Mouse (Mus musculus): ENCODE results near the gene Pfkfb4. TPM values are rescaled to one million over a fixed set of nuclear protein-coding genes. Genes with fewer than 3 reads are reported as not detected.

Pfkfb4 gene
- polyA plus RNA-seq, 1 experiment from 2014 or later: 15.1 TPM

GRCm38 (mm10) chr9:109056916-109057315 lies 65.3 kb downstream of the Pfkfb4 start:
- Histone ChIP-seq H3K27ac (ENCODE audit: low read length) (no peak overlapping the region), H3K36me3 (ENCODE audit: control insufficient read depth, insufficient read depth, low read length) (0 out of 2 replicates have a peak, but pooled peaks cover 3% of the 10 kb centered on the region), H3K27me3 (replicated peaks; ENCODE audit: control insufficient read depth, insufficient read depth, low read length) (no peaks in the 10 kb centered on the region), H3K9ac (ENCODE audit: low read depth, low read length) (no peak overlapping the region), H3K9me3 (ENCODE audit: control insufficient read depth, low read length) (no peaks in the 10 kb centered on the region), H3K4me3 (ENCODE audit: low read length) (no peak overlapping the region), H3K4me2 (ENCODE audit: low read depth, low read length) (no peak overlapping the region), H3K4me1 (ENCODE audit: control insufficient read depth, insufficient read depth, low read length) (peaks cover 16% of the 10 kb centered on the region)
- no peak for ATAC-seq
- 83% methylated on average over 4 of the region's 4 CpGs for WGBS

GRCm38 (mm10) chr9:109057543-109057942 lies 66.0 kb downstream of the Pfkfb4 start:
- Histone ChIP-seq H3K9me3 (ENCODE audit: control insufficient read depth, low read length) (no peaks in the 10 kb centered on the region), H3K27me3 (replicated peaks; ENCODE audit: control insufficient read depth, insufficient read depth, low read length) (no peaks in the 10 kb centered on the region), H3K36me3 (ENCODE audit: control insufficient read depth, insufficient read depth, low read length) (0 out of 2 replicates have a peak, but pooled peaks cover 3% of the 10 kb centered on the region), H3K27ac (ENCODE audit: low read length) (no peak overlapping the region), H3K4me2 (ENCODE audit: low read depth, low read length) (no peak overlapping the region), H3K4me3 (ENCODE audit: low read length) (no peak overlapping the region), H3K9ac (ENCODE audit: low read depth, low read length) (no peak overlapping the region), H3K4me1 (ENCODE audit: control insufficient read depth, insufficient read depth, low read length) (peaks cover 16% of the 10 kb centered on the region)
- 93% methylated on average over 5 of the region's 5 CpGs for WGBS
- ATAC-seq: no peak

- Histone ChIP-seq H3K4me1 (ENCODE audit: control insufficient read depth, insufficient read depth, low read length) (peaks cover 16% of the 10 kb centered on the region), H3K4me3 (ENCODE audit: low read length) (no peak overlapping the region), H3K36me3 (ENCODE audit: control insufficient read depth, insufficient read depth, low read length) (0 out of 2 replicates have a peak, but pooled peaks cover 3% of the 10 kb centered on the region), H3K27me3 (replicated peaks; ENCODE audit: control insufficient read depth, insufficient read depth, low read length) (no peaks in the 10 kb centered on the region), H3K9me3 (ENCODE audit: control insufficient read depth, low read length) (no peaks in the 10 kb centered on the region), H3K27ac (ENCODE audit: low read length) (peak overlapping the region; percentile 94; the same call in 1 of the 2 replicates), H3K4me2 (ENCODE audit: low read depth, low read length) (peak overlapping the region; percentile 77; the same call in 1 of the 2 replicates), H3K9ac (ENCODE audit: low read depth, low read length) (peak overlapping the region; percentile 72)
- no peak for ATAC-seq
- WGBS: 92% methylated on average over 19 of the region's 19 CpGs
These were observed 66.6 kb downstream of the Pfkfb4 start for GRCm38 (mm10) chr9:109058006-109058765.

GRCm38 (mm10) chr9:109059136-109059903 lies 67.7 kb downstream of the Pfkfb4 start, which contains the start of gene Trex1:
Gene Trex1 (minus strand): TSS chr9:109059734.
- H3K4me2 ChIP-seq (ENCODE audit: low read depth, low read length): peak within 1 kb of the TSS; percentile 77
- H3K27ac ChIP-seq (ENCODE audit: low read length): peak within 1 kb of the TSS; percentile 94
- peak; percentile 94 for ATAC-seq
- no peaks in the 10 kb centered on the region for H3K9me3 ChIP-seq (ENCODE audit: control insufficient read depth, low read length)
- peak within 1 kb of the TSS; percentile 44 for H3K4me3 ChIP-seq (ENCODE audit: low read length)
- WGBS: 8% methylated on average over 15 of the region's 15 CpGs
- H3K36me3 ChIP-seq (ENCODE audit: control insufficient read depth, insufficient read depth, low read length): 0 out of 2 replicates have a peak, but pooled peaks cover 7% of the 10 kb centered on the region
- H3K27me3 ChIP-seq (replicated peaks; ENCODE audit: control insufficient read depth, insufficient read depth, low read length): no peaks in the 10 kb centered on the region
- peaks cover 15% of the 10 kb centered on the region for H3K4me1 ChIP-seq (ENCODE audit: control insufficient read depth, insufficient read depth, low read length)
- peak within 1 kb of the TSS; percentile 72 for H3K9ac ChIP-seq (ENCODE audit: low read depth, low read length)

GRCm38 (mm10) chr9:109060184-109060897 lies 68.8 kb downstream of the Pfkfb4 start:
- peaks cover 15% of the 10 kb centered on the region for H3K36me3 ChIP-seq (ENCODE audit: control insufficient read depth, insufficient read depth, low read length)
- H3K27me3 ChIP-seq (replicated peaks; ENCODE audit: control insufficient read depth, insufficient read depth, low read length): no peaks in the 10 kb centered on the region
- WGBS: 89% methylated on average over 16 of the region's 16 CpGs
- H3K4me2 ChIP-seq (ENCODE audit: low read depth, low read length): no peak overlapping the region
- peaks cover 7% of the 10 kb centered on the region for H3K4me1 ChIP-seq (ENCODE audit: control insufficient read depth, insufficient read depth, low read length)
- 0 out of 2 replicates have a peak overlapping the region, but pooled peaks have one; percentile 94 for H3K27ac ChIP-seq (ENCODE audit: low read length)
- no peaks in the 10 kb centered on the region for H3K9me3 ChIP-seq (ENCODE audit: control insufficient read depth, low read length)
- no peak overlapping the region for H3K4me3 ChIP-seq (ENCODE audit: low read length)
- no peak for ATAC-seq
- H3K9ac ChIP-seq (ENCODE audit: low read depth, low read length): no peak overlapping the region

- H3K4me1 ChIP-seq (ENCODE audit: control insufficient read depth, insufficient read depth, low read length): peaks cover 6% of the 10 kb centered on the region
- no peak overlapping the region for H3K4me2 ChIP-seq (ENCODE audit: low read depth, low read length)
- H3K27ac ChIP-seq (ENCODE audit: low read length): no peak overlapping the region
- WGBS: 90% methylated on average over 5 of the region's 5 CpGs
- H3K4me3 ChIP-seq (ENCODE audit: low read length): no peak overlapping the region
- no peaks in the 10 kb centered on the region for H3K9me3 ChIP-seq (ENCODE audit: control insufficient read depth, low read length)
- no peak for ATAC-seq
- H3K27me3 ChIP-seq (replicated peaks; ENCODE audit: control insufficient read depth, insufficient read depth, low read length): no peaks in the 10 kb centered on the region
- no peak overlapping the region for H3K9ac ChIP-seq (ENCODE audit: low read depth, low read length)
- peaks cover 17% of the 10 kb centered on the region for H3K36me3 ChIP-seq (ENCODE audit: control insufficient read depth, insufficient read depth, low read length)
These were observed 69.3 kb downstream of the Pfkfb4 start for GRCm38 (mm10) chr9:109060898-109061295.

GRCm38 (mm10) chr9:109068095-109068735 lies 76.6 kb downstream of the Pfkfb4 start:
- H3K4me2 ChIP-seq (ENCODE audit: low read depth, low read length): no peak overlapping the region
- peaks cover 7% of the 10 kb centered on the region for H3K4me1 ChIP-seq (ENCODE audit: control insufficient read depth, insufficient read depth, low read length)
- H3K4me3 ChIP-seq (ENCODE audit: low read length): no peak overlapping the region
- WGBS: 91% methylated on average over 3 of the region's 3 CpGs
- H3K27ac ChIP-seq (ENCODE audit: low read length): no peak overlapping the region
- no peak overlapping the region for H3K9ac ChIP-seq (ENCODE audit: low read depth, low read length)
- no peaks in the 10 kb centered on the region for H3K9me3 ChIP-seq (ENCODE audit: control insufficient read depth, low read length)
- H3K36me3 ChIP-seq (ENCODE audit: control insufficient read depth, insufficient read depth, low read length): peaks cover 21% of the 10 kb centered on the region
- ATAC-seq: no peak
- H3K27me3 ChIP-seq (replicated peaks; ENCODE audit: control insufficient read depth, insufficient read depth, low read length): no peaks in the 10 kb centered on the region

GRCm38 (mm10) chr9:109073661-109074573 lies 82.3 kb downstream of the Pfkfb4 start, which contains the start of gene Atrip:
Gene Atrip (minus strand): TSS chr9:109074124.
- Histone ChIP-seq H3K36me3 (ENCODE audit: control insufficient read depth, insufficient read depth, low read length) (peaks cover 7% of the 10 kb centered on the region; the same call in 1 of the 2 replicates), H3K9ac (ENCODE audit: low read depth, low read length) (peak within 1 kb of the TSS; percentile 94), H3K9me3 (ENCODE audit: control insufficient read depth, low read length) (no peaks in the 10 kb centered on the region), H3K4me1 (ENCODE audit: control insufficient read depth, insufficient read depth, low read length) (peaks cover 13% of the 10 kb centered on the region), H3K4me3 (ENCODE audit: low read length) (peak within 1 kb of the TSS; percentile 79), H3K27ac (ENCODE audit: low read length) (peak within 1 kb of the TSS; percentile 59), H3K27me3 (replicated peaks; ENCODE audit: control insufficient read depth, insufficient read depth, low read length) (no peaks in the 10 kb centered on the region), H3K4me2 (ENCODE audit: low read depth, low read length) (peak within 1 kb of the TSS; percentile 93)
- peak; percentile 99 for ATAC-seq
- under 1% methylated on average over 57 of the region's 57 CpGs for WGBS
